Mouse (Mus musculus) CH12.LX (cell line): ENCODE data around the gene Greb1. TPM values are rescaled to one million over a fixed set of nuclear protein-coding genes. Genes with fewer than 3 reads are reported as not detected.

Source experiments
- DNase-seq: peaks from one replicate; pipeline ENCODE4 v3.0.0-alpha.2; 2013; ENCODE audit errors: extremely low read depth
- H3K27ac ChIP-seq: 2 replicates; pipeline ENCODE4 v1.5.1; 2012; ENCODE audit warnings: low read depth, mild to moderate bottlenecking, control low read depth, moderate library complexity; ENCODE audit not compliant: insufficient read depth
- H3K27me3 ChIP-seq: replicated peaks from 2 replicates; pipeline ENCODE3; 2012; ENCODE audit warnings: inconsistent platforms
- H3K36me3 ChIP-seq, 2 experiments: replicated peaks in 1 of 2; 2 replicates each; pipeline versions ENCODE3 to v1.6.1; 2012; ENCODE audit warnings: inconsistent platforms in 1 of 2, low read length in 1 of 2, mild to moderate bottlenecking in 1 of 2, mixed read lengths in 1 of 2, moderate library complexity in 1 of 2; ENCODE audit not compliant: control insufficient read depth in 1 of 2, insufficient read depth in 1 of 2
- H3K4me1 ChIP-seq, 2 experiments: 2 replicates each; pipeline ENCODE4 v1.6.1; 2012; ENCODE audit warnings: inconsistent platforms in 1 of 2, moderate library complexity in 1 of 2; ENCODE audit not compliant: insufficient read depth in 2 of 2, control insufficient read depth in 1 of 2
- H3K4me2 ChIP-seq: 2 replicates; pipeline ENCODE4 v1.6.1; 2012; ENCODE audit warnings: low read depth, mild to moderate bottlenecking, control low read depth; ENCODE audit not compliant: poor library complexity, insufficient read depth, severe bottlenecking
- H3K4me3 ChIP-seq, 3 experiments: fragments of 150-350 bp in 1 of 3; sonication (generic) in 1 of 3; replicated peaks in 1 of 3; 2 replicates each; pipeline versions ENCODE3 to v1.5.1; 2011 to 2012; ENCODE audit warnings: low read depth in 2 of 3, low read length in 2 of 3, mild to moderate bottlenecking in 2 of 3, moderate library complexity in 2 of 3, control low read depth in 1 of 3, improper control_type of control experiment in 1 of 3, inconsistent platforms in 1 of 3, mixed read lengths in 1 of 3; ENCODE audit not compliant: poor library complexity in 1 of 3
- H3K79me2 ChIP-seq: replicated peaks from 2 replicates; pipeline ENCODE4 v1.6.1; 2012; ENCODE audit warnings: mild to moderate bottlenecking, moderate library complexity; ENCODE audit not compliant: control insufficient read depth, poor library complexity, insufficient read depth, severe bottlenecking; ENCODE audit errors: extremely low read depth
- H3K9ac ChIP-seq: 2 replicates; pipeline ENCODE4 v1.6.1; 2012; ENCODE audit warnings: low read depth, mild to moderate bottlenecking, control low read depth, moderate library complexity; ENCODE audit not compliant: insufficient read depth
- H3K9me3 ChIP-seq: replicated peaks from 2 replicates; pipeline ENCODE3; 2012; ENCODE audit warnings: low read length, inconsistent platforms, mixed read lengths
- BHLHE40 ChIP-seq: IDR thresholded peaks from 2 replicates; pipeline ENCODE4 v1.6.1; 2011; ENCODE audit warnings: mild to moderate bottlenecking, low read depth, low read length, improper control_type of control experiment
- E2F4 ChIP-seq: IDR thresholded peaks from 2 replicates; pipeline ENCODE4 v1.6.1; 2011; ENCODE audit warnings: low read depth, low read length, improper control_type of control experiment; ENCODE audit not compliant: insufficient replicate concordance
- ELF1 ChIP-seq: IDR thresholded peaks from 2 replicates; pipeline ENCODE4 v1.6.1; 2014; ENCODE audit warnings: low read depth, mild to moderate bottlenecking, inconsistent platforms, low read length, improper control_type of control experiment
- GABPA ChIP-seq: IDR thresholded peaks from 2 replicates; pipeline ENCODE4 v1.6.1; 2012; ENCODE audit warnings: low read depth, low read length, improper control_type of control experiment, inconsistent platforms; ENCODE audit not compliant: insufficient replicate concordance
- HCFC1 ChIP-seq: IDR thresholded peaks from 2 replicates; pipeline ENCODE4 v1.6.1; 2012; ENCODE audit warnings: low read depth, mild to moderate bottlenecking, inconsistent platforms, low read length, improper control_type of control experiment
- IRF4 ChIP-seq: IDR thresholded peaks from 2 replicates; pipeline ENCODE4 v1.6.1; 2014; ENCODE audit warnings: low read depth, mild to moderate bottlenecking, inconsistent platforms, low read length, improper control_type of control experiment
- JUN ChIP-seq: IDR thresholded peaks from 2 replicates; pipeline ENCODE4 v1.6.1; 2011; ENCODE audit warnings: low read depth, mild to moderate bottlenecking, low read length, improper control_type of control experiment, moderate library complexity; ENCODE audit not compliant: insufficient read depth
- JUND ChIP-seq: conservative IDR thresholded peaks from 2 replicates; pipeline ENCODE4 v1.6.1; 2011; ENCODE audit warnings: low read depth, low read length, improper control_type of control experiment
- KAT2A ChIP-seq: IDR thresholded peaks from 2 replicates; pipeline ENCODE4 v1.6.1; 2012; ENCODE audit warnings: low read length, improper control_type of control experiment, inconsistent platforms; ENCODE audit not compliant: insufficient replicate concordance
- MAFK ChIP-seq: IDR thresholded peaks from 2 replicates; pipeline ENCODE4 v1.6.1; 2011; ENCODE audit warnings: low read length, improper control_type of control experiment; ENCODE audit not compliant: insufficient replicate concordance
- MAX ChIP-seq: IDR thresholded peaks from 2 replicates; pipeline ENCODE4 v1.6.1; 2011; ENCODE audit warnings: low read length, improper control_type of control experiment
- MXI1 ChIP-seq: IDR thresholded peaks from 2 replicates; pipeline ENCODE4 v1.6.1; 2011; ENCODE audit warnings: mild to moderate bottlenecking, low read depth, low read length, improper control_type of control experiment
- MYC ChIP-seq: IDR thresholded peaks from 2 replicates; pipeline ENCODE4 v1.6.1; 2011; ENCODE audit warnings: low read depth, mild to moderate bottlenecking, improper control_type of control experiment, low read length
- NELFE ChIP-seq: IDR thresholded peaks from 2 replicates; pipeline ENCODE4 v1.6.1; 2011; ENCODE audit warnings: low read depth, low read length, improper control_type of control experiment
- NRF1 ChIP-seq: IDR thresholded peaks from 2 replicates; pipeline ENCODE4 v1.6.1; 2014; ENCODE audit warnings: low read depth, mild to moderate bottlenecking, inconsistent platforms, low read length, improper control_type of control experiment, moderate library complexity
- PAX5 ChIP-seq: IDR thresholded peaks from 2 replicates; pipeline ENCODE4 v1.6.1; 2012; ENCODE audit warnings: low read length, inconsistent platforms, mixed read lengths
- POLR2AphosphoS2 ChIP-seq: IDR thresholded peaks from 2 replicates; pipeline ENCODE4 v1.6.1; 2011; ENCODE audit warnings: low read depth, low read length, improper control_type of control experiment
- RCOR1 ChIP-seq: conservative IDR thresholded peaks from 2 replicates; pipeline ENCODE4 v1.6.1; 2012; ENCODE audit warnings: low read depth, mild to moderate bottlenecking, inconsistent platforms, low read length, improper control_type of control experiment
- SIN3A ChIP-seq: IDR thresholded peaks from 2 replicates; pipeline ENCODE4 v1.6.1; 2012; ENCODE audit warnings: low read length, improper control_type of control experiment, inconsistent platforms
- TBP ChIP-seq: conservative IDR thresholded peaks from 2 replicates; pipeline ENCODE4 v1.6.1; 2011; ENCODE audit warnings: low read depth, low read length, improper control_type of control experiment
- TCF12 ChIP-seq: IDR thresholded peaks from 2 replicates; pipeline ENCODE4 v1.6.1; 2014; ENCODE audit warnings: low read depth, mild to moderate bottlenecking, inconsistent platforms, low read length, improper control_type of control experiment
- USF1 ChIP-seq: IDR thresholded peaks from 2 replicates; pipeline ENCODE4 v1.6.1; 2014; ENCODE audit warnings: low read depth, mild to moderate bottlenecking, inconsistent platforms, low read length, improper control_type of control experiment
- USF2 ChIP-seq: conservative IDR thresholded peaks from 2 replicates; pipeline ENCODE4 v1.6.1; 2011; ENCODE audit warnings: low read depth, low read length, improper control_type of control experiment
- ZC3H11A ChIP-seq: IDR thresholded peaks from 2 replicates; pipeline ENCODE4 v1.6.1; 2012; ENCODE audit warnings: low read depth, mild to moderate bottlenecking, inconsistent platforms, low read length, improper control_type of control experiment
- ZMIZ1 ChIP-seq: IDR thresholded peaks from 2 replicates; pipeline ENCODE4 v1.6.1; 2012; ENCODE audit warnings: low read depth, mild to moderate bottlenecking, inconsistent platforms, low read length, improper control_type of control experiment
- ZNF384 ChIP-seq: IDR thresholded peaks from 2 replicates; pipeline ENCODE4 v1.6.1; 2012; ENCODE audit warnings: low read depth, low read length, improper control_type of control experiment, inconsistent platforms
- dilution Hi-C: fragments of 300-500 bp; cut with MboI; formaldehyde crosslinking; loops from 2 replicates; pipeline ENCODE4 v1.14.3; 2020; ENCODE audit warnings: low sequenced_read_pairs; ENCODE audit not compliant: extremely low pct_unique_long_range_greater_than_20kb, extremely low pct_ligation_motif_present
- in situ Hi-C: fragments of 300-500 bp; cut with MboI; formaldehyde crosslinking; loops from 3 replicates; pipeline ENCODE4 v1.14.3; 2019; ENCODE audit warnings: low sequenced_read_pairs, low pct_ligation_motif_present, low pct_unique_long_range_greater_than_20kb, mixed read lengths
- polyA plus RNA-seq: library from polyadenylated mRNA; unstranded; fragments of >175 nt; gene quantifications from 2 replicates; pipeline ENCODE4 v1.2.1, GENCODE M21; 2012; ENCODE audit warnings: low read depth; ENCODE audit not compliant: insufficient read length
- total RNA-seq, 2 experiments: library from RNA; depleted of rRNA; stranded (reverse); fragments of 300-350 nt in 1 of 2; fragments of >200 nt in 1 of 2; gene quantifications; 2 replicates each; pipeline ENCODE4 v1.2.3; 2012 to 2014

Greb1 gene
- total and polyA plus RNA-seq, 3 experiments, result not detected

DNA sequence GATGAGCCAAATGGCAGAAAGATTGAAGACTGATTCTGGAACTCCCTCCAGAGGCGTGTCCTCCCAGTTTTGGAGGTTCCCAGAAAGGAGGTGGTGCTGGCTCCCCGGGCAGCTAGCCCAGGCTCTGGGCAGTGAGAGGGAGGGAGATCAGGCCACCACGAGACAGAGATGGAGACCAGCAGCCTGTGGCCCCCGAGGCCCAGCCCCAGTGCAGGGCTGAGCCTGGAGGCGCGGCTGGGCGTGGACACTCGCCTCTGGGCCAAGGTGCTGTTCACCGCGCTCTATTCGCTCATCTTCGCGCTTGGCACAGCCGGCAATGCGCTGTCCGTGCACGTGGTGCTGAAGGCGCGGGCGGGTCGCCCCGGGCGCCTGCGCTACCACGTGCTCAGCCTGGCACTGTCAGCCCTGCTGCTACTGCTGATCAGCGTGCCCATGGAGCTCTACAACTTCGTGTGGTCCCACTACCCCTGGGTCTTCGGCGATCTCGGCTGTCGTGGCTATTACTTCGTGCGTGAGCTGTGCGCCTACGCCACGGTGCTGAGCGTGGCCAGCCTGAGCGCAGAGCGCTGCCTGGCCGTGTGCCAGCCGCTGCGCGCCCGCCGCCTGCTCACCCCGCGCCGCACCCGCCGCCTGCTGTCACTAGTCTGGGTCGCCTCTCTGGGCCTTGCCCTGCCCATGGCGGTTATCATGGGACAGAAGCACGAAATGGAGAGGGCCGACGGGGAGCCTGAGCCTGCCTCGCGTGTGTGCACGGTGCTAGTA is 147.2 kb downstream of the Greb1 start, which contains the start of gene Ntsr2:
Ntsr2 (plus strand) TSS at position 51 of the 762 bp plus-strand sequence.
- in situ Hi-C loops (no loop called here), dilution Hi-C loops (no loop called here)
- no peak within 1 kb of the TSS for H3K4me3 ChIP-seq
- H3K9me3 ChIP-seq, result peaks cover 3% of the 10 kb centered on the region
- no peaks in the 10 kb centered on the region for H3K4me1 ChIP-seq
- H3K27ac ChIP-seq, result 0 out of 2 replicates have a peak within 1 kb of the TSS, but pooled peaks have one; percentile 9
- H3K4me2 ChIP-seq, result no peak within 1 kb of the TSS
- H3K27me3 ChIP-seq, result peaks cover 26% of the 10 kb centered on the region
- no peak for DNase-seq
- no peak for TF ChIP-seq ZNF384
- TF ChIP-seq RCOR1, result no peak
- no peak for TF ChIP-seq ZMIZ1
- no peak for TF ChIP-seq POLR2AphosphoS2
- no peak for TF ChIP-seq JUN
- no peak for TF ChIP-seq ELF1
- TF ChIP-seq IRF4, result no peak
- no peak for TF ChIP-seq NRF1
- TF ChIP-seq JUND, result no peak
- TF ChIP-seq MXI1, result no peak
- TF ChIP-seq TCF12, result no peak
- H3K79me2 ChIP-seq, result no peaks in the 10 kb centered on the region
- H3K36me3 ChIP-seq, result no peaks in the 10 kb centered on the region
- H3K9ac ChIP-seq, result no peak within 1 kb of the TSS

DNA sequence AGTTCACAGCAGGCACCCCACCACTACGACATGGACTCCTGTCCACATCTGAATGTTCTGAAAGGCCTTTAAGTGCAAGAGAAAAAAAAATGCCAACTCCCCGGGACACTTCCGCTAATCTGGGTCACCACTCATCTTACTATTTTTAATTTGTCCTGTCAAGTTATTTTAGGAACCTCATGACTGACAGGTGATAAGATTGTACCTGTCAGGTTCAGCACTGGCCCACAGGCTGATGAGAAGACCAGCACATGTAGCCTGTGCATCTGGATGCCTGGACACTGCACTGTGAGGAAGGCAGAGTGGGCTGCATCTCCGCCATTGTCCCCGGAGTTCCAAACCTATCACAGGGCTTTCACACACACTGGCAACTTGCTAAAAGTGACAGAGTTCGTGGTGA is 150.9 kb downstream of the Greb1 start:
- H3K4me1 ChIP-seq, result no peaks in the 10 kb centered on the region
- no peak for TF ChIP-seq MAX
- no peak for TF ChIP-seq GABPA
- TF ChIP-seq, all 38 proteins: peak for 0
- Histone ChIP-seq H3K27ac (no peak overlapping the region), H3K36me3 (no peaks in the 10 kb centered on the region), H3K4me3 (no peak overlapping the region), H3K79me2 (no peaks in the 10 kb centered on the region), H3K4me2 (no peak overlapping the region), H3K27me3 (peaks cover 2% of the 10 kb centered on the region), H3K9ac (no peak overlapping the region), H3K9me3 (peaks cover 3% of the 10 kb centered on the region)
- in situ Hi-C loops, result no loop called here
- dilution Hi-C loops, result no loop called here
- DNase-seq, result no peak

DNA sequence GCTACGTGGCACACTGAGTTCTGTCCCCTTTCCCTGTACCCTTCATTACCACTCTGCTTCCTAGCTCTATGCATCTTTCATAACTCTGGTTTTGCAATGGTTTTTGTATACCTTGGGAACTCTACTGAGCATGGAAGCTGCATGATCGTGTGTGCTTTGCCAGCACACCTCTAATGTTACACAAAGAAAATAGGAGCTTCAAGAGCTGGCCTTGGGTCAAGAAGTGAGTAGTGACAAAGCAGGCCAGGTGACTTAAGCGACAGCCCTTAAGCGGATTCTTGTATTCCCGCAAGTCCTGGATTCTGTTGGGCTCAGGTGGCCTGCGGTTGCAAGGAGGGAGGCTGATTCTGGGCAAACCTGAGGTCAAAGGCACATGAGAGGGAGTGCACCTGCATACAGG is 152.4 kb downstream of the Greb1 start:
- TF ChIP-seq NELFE (no peak), BHLHE40 (no peak), MXI1 (no peak), HCFC1 (no peak), SIN3A (no peak), USF1 (no peak), E2F4 (no peak), KAT2A (no peak), ZC3H11A (no peak), USF2 (no peak), MYC (no peak), PAX5 (no peak), TBP (no peak), JUND (no peak), MAFK (no peak)
- Histone ChIP-seq H3K4me2 (no peak overlapping the region), H3K79me2 (no peaks in the 10 kb centered on the region), H3K9me3 (no peaks in the 10 kb centered on the region), H3K27ac (no peak overlapping the region), H3K4me1 (no peaks in the 10 kb centered on the region), H3K4me3 (no peak overlapping the region), H3K27me3 (peaks cover 2% of the 10 kb centered on the region), H3K36me3 (no peaks in the 10 kb centered on the region), H3K9ac (no peak overlapping the region)
- in situ Hi-C loops, result no loop called here
- DNase-seq, result no peak
- dilution Hi-C loops, result no loop called here
